Mouse (Mus musculus): ENCODE data around the gene Opcml. TPM values are rescaled to one million over a fixed set of nuclear protein-coding genes. Genes with fewer than 3 reads are reported as not detected.

Opcml gene
- polyA plus RNA-seq, 1 experiment from 2014 or later = 14.1 TPM

DNA sequence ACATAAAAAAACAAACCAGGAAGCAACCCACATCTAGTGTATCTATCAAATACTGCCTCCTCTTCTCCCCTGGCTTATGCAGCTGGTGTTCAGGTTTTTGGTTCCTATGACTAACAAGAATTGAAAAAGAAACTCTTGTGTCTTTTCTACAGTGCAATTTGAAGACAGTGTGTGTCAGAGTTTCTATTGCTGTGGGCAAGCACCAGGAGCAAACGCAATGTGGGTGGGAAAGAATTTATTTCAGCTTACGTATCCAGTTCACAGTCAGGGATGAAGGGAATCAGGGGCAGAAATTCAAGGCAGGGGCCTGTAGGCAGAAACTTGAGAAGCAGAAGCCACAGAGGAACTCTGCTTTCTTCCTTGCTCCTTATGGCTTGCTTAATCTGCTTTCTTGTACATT is 869.4 kb downstream of the Opcml start:
- no peaks in the 10 kb centered on the region for H3K27me3 ChIP-seq
- no peak overlapping the region for H3K9ac ChIP-seq
- no peak overlapping the region for H3K4me2 ChIP-seq
- no peak for ATAC-seq
- H3K4me3 ChIP-seq = no peak overlapping the region
- WGBS = 90% methylated on average over 2 of the region's 2 CpGs
- H3K4me1 ChIP-seq = peaks cover 4% of the 10 kb centered on the region; the same call in 1 of the 2 replicates
- no peaks in the 10 kb centered on the region for H3K9me3 ChIP-seq (replicated peaks)
- no peak overlapping the region for H3K27ac ChIP-seq
- H3K36me3 ChIP-seq (ENCODE audit: poor library complexity, severe bottlenecking) = no peaks in the 10 kb centered on the region

DNA sequence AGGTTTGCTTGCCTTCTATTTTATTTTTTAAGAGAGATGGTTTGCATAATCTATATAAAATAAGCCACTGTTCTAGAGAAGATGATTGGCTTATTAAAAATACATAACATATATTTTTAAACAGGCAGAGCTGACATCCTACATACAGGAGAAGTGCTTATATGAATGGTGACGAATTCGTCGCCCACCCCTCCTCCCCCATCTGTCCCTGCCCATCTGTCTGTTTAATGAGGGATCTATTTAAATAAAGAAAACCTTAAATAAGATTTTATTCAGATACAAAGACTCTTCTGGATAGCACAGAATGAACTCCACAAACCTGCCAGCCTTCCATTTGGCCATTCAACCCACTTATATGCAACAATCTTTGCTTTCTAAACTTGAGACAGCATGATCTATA is 872.3 kb downstream of the Opcml start:
- no peaks in the 10 kb centered on the region for H3K27me3 ChIP-seq
- no peaks in the 10 kb centered on the region for H3K36me3 ChIP-seq (ENCODE audit: poor library complexity, severe bottlenecking)
- no peak overlapping the region for H3K9ac ChIP-seq
- H3K4me1 ChIP-seq = peaks cover 4% of the 10 kb centered on the region; the same call in 1 of the 2 replicates
- H3K4me2 ChIP-seq = no peak overlapping the region
- no peak for ATAC-seq
- WGBS = 61% methylated on average over 3 of the region's 3 CpGs
- H3K27ac ChIP-seq = no peak overlapping the region
- no peaks in the 10 kb centered on the region for H3K9me3 ChIP-seq (replicated peaks)
- no peak overlapping the region for H3K4me3 ChIP-seq

DNA sequence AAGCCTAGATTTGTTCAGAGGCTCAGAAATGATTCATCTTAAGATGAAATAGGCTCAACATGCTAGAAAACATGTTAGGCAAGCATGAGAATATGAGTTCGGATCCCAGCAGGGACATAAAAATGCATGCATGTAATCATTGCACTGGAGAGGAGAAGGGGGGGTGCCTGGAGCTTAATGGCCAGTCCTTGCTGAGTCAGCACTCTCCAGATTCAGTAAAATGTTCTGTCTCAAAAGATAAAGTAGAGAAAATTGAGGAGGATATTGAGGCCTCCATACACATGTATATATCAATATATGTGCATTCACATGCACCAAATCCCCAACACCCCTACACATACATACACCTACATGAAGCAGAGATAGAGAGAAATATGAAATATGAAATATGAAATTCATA is 889.7 kb downstream of the Opcml start:
- Histone ChIP-seq H3K4me3 (no peak overlapping the region), H3K4me1 (peaks cover 16% of the 10 kb centered on the region), H3K9me3 (replicated peaks) (no peaks in the 10 kb centered on the region), H3K36me3 (ENCODE audit: poor library complexity, severe bottlenecking) (no peaks in the 10 kb centered on the region), H3K27ac (no peak overlapping the region), H3K9ac (no peak overlapping the region), H3K27me3 (no peaks in the 10 kb centered on the region; the same call in 1 of the 2 replicates), H3K4me2 (no peak overlapping the region)
- ATAC-seq = no peak
- 87% methylated on average over 1 of the region's 1 CpGs for WGBS

DNA sequence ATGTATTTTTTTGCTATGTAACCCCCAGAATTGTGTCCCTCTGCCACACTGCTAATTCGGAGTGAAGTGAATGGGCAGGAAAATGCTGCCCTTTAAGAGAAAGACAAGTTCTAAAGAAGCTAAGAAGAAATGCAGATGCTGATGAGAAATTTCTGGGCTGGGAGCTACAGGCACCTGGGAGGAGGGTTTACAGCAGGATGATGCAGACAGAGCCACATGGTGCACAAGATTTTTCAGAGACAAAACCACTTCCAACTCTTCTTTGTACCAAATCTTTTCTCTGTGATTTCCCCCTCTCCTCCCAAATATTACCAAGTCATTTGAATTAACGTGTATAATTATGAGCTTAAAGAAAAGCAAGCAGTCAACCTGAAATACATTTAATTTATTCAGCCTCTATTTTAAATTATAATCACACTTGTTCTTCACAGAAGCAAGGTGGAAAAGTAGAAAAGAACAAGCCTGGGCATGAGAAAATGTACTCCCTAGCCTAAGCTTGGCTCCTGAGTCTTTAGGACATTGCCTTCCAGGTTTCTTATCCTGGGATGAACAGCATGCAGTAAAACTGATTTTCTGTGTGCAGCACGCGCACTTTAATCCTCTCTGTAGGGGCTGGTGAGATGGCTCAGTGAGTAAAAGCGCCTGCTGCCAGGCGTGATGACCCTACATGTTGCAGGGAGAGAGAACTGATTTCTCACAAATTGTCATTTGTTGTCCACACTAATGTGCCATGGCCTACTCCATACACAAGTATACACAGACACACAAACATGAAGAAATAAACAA is 890.9 kb downstream of the Opcml start:
- peak overlapping the region; percentile 12; the same call in 1 of the 2 replicates for H3K27ac ChIP-seq
- H3K4me2 ChIP-seq = no peak overlapping the region
- ATAC-seq = no peak
- no peak overlapping the region for H3K4me3 ChIP-seq
- no peaks in the 10 kb centered on the region; the same call in 1 of the 2 replicates for H3K27me3 ChIP-seq
- H3K4me1 ChIP-seq = peaks cover 16% of the 10 kb centered on the region
- H3K9me3 ChIP-seq (replicated peaks) = no peaks in the 10 kb centered on the region
- 18% methylated on average over 6 of the region's 6 CpGs for WGBS
- no peaks in the 10 kb centered on the region for H3K36me3 ChIP-seq (ENCODE audit: poor library complexity, severe bottlenecking)
- no peak overlapping the region for H3K9ac ChIP-seq

DNA sequence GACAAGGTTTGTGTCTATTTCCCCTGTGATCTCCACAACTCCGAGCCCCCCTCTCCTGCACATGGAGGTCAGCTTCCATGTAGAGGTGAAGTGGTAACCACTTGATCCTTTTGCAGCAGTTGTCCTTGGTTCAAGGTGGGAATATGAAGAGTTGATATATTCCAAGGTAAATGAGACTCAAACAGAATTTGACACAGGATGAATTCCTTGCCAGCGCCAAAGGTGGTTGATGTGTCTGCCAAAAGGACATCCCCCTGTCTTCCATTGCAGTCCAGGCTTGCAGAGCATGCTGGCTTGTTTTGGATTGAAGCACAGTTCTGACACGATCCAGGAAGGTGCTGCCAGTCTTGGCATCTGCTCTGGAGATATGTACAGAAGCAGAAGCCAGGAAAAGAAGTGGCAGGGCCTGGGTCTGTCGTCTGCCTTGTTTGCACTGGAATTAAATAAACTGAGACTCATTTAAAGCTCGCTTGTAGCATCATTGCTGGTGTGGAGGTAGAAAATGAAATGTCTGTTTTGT is 893.4 kb downstream of the Opcml start:
- Histone ChIP-seq H3K4me2 (no peak overlapping the region), H3K36me3 (ENCODE audit: poor library complexity, severe bottlenecking) (no peaks in the 10 kb centered on the region), H3K9ac (no peak overlapping the region), H3K27ac (no peak overlapping the region), H3K4me1 (peaks cover 22% of the 10 kb centered on the region), H3K9me3 (replicated peaks) (no peaks in the 10 kb centered on the region), H3K27me3 (no peaks in the 10 kb centered on the region), H3K4me3 (no peak overlapping the region)
- WGBS = 76% methylated on average over 5 of the region's 5 CpGs
- no peak for ATAC-seq

DNA sequence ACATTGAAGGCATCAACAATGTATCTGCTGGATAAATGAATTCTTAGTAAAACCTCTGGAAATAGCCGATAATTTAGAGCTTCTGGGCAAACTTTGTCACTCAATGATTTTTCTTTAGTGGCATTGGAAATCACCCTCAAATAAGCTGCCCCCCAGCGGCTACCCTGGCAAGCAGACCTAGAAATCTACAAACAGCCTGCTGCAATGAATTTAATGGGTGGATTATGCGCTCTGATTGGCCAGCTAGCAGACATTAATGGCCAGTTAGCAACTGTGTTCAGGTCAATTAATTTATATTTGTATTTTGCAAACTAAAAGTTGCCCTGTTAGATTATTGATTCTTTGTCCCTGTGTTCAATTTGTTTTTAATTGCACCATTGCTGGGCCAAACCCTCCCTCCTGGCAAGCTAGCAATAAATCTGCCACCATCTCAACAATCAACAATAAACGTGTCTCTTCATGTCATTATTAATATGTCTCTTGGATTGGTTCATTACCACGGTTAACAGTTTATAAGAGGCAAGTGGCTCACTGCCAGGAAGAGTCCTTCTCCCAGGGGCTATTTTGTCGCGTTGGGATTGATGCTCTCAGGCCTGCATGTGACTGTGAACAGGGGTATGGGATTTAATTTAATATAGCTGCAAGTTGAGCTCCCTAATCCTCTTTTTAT is 896.5 kb downstream of the Opcml start:
- Histone ChIP-seq H3K4me2 (no peak overlapping the region), H3K27ac (no peak overlapping the region), H3K4me1 (peaks cover 9% of the 10 kb centered on the region), H3K36me3 (ENCODE audit: poor library complexity, severe bottlenecking) (no peaks in the 10 kb centered on the region), H3K27me3 (no peaks in the 10 kb centered on the region), H3K9ac (no peak overlapping the region), H3K9me3 (replicated peaks) (no peaks in the 10 kb centered on the region), H3K4me3 (no peak overlapping the region)
- no peak for ATAC-seq
- 41% methylated on average over 7 of the region's 7 CpGs for WGBS

DNA sequence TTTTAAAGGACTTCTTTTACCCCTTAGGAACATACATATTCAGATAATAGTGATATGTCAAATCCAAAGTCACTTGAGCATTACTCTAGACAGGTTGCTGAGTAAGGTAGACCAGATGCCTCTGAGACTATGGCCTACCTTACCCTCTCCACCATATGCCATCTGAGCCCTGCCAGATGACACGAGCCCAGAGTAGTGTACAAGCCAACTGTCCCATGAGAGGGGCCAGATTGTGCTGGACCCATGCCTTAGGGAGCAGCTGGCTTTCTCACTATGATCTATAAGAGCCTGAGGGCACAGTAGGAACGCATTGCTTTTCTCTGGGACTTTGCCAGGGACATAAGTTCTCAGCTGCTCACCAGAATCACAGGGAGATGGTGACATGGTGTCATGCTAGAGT is 899.6 kb downstream of the Opcml start:
- 66% methylated on average over 2 of the region's 2 CpGs for WGBS
- Histone ChIP-seq H3K4me1 (peaks cover 15% of the 10 kb centered on the region), H3K9me3 (replicated peaks) (no peaks in the 10 kb centered on the region), H3K27ac (no peak overlapping the region), H3K27me3 (no peaks in the 10 kb centered on the region), H3K4me3 (no peak overlapping the region), H3K36me3 (ENCODE audit: poor library complexity, severe bottlenecking) (no peaks in the 10 kb centered on the region), H3K9ac (no peak overlapping the region), H3K4me2 (no peak overlapping the region)
- peak; percentile 70; the same call in 1 of the 2 replicates for ATAC-seq

DNA sequence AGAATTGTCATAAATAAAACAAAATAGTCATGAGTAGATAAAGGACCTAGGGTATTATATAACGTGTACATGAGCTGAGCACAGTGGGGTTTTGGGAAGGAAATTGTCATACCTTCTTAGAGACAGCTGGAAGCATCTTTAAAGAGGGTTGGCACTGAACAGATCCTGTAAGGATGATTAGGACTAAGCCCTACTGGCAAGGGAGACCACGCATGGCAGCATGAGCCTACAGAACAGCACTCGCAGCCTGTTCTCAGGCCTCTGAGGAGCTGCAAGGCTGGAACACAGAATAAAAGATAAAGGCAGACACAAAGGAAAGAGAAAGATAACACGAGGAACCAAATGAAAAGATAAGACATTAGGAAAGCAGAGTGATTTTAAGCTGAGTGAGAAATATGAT is 915.2 kb downstream of the Opcml start:
- Histone ChIP-seq H3K4me3 (no peak overlapping the region), H3K9me3 (replicated peaks) (no peaks in the 10 kb centered on the region), H3K36me3 (ENCODE audit: poor library complexity, severe bottlenecking) (no peaks in the 10 kb centered on the region), H3K4me2 (no peak overlapping the region), H3K27ac (no peak overlapping the region), H3K27me3 (no peaks in the 10 kb centered on the region), H3K4me1 (no peaks in the 10 kb centered on the region), H3K9ac (no peak overlapping the region)
- 80% methylated on average over 4 of the region's 4 CpGs for WGBS
- no peak for ATAC-seq

DNA sequence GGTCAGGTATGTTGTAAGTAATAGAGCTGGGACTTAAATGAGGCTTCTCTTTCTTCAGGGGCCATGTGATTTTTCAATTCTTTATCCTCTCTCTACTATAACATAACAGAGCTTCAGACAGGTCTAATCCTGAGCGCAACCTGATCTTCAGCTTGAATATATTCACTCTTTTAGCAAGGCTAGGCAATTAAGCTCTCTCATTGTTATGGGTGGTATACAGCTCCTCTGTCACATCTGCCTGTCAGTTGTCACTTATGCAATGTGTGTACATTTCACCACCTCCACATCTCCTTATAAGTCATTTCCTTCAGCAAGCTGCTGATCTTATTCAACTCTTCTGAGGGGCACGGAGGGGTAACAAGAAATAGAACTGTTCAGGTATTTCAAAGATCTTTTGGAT is 924.0 kb downstream of the Opcml start:
- WGBS = 81% methylated on average over 2 of the region's 2 CpGs
- H3K9ac ChIP-seq = no peak overlapping the region
- H3K9me3 ChIP-seq (replicated peaks) = no peaks in the 10 kb centered on the region
- H3K4me1 ChIP-seq = no peaks in the 10 kb centered on the region
- no peak overlapping the region for H3K27ac ChIP-seq
- ATAC-seq = no peak
- no peak overlapping the region for H3K4me3 ChIP-seq
- no peak overlapping the region for H3K4me2 ChIP-seq
- H3K36me3 ChIP-seq (ENCODE audit: poor library complexity, severe bottlenecking) = no peaks in the 10 kb centered on the region
- no peaks in the 10 kb centered on the region for H3K27me3 ChIP-seq

DNA sequence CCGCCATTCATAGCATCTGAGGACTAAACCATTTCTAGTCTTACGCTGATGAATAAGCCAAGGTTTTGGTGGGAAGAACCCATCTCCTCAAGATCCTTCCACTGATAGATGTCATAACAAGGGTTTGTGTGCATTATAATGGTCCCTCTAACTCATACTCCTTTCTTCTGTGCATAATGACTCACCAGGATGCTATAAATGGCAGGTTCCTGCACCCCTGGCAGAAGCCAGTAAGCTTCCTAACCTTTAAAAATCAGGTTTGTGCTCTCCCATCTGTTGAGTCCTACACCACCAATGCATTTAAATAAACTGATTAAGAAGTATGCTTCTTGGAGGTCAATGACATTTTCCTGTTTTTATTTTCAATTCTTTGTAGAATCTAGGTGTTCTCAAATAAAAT is 929.6 kb downstream of the Opcml start:
- H3K27me3 ChIP-seq = no peaks in the 10 kb centered on the region
- no peaks in the 10 kb centered on the region for H3K36me3 ChIP-seq (ENCODE audit: poor library complexity, severe bottlenecking)
- no peak overlapping the region for H3K4me2 ChIP-seq
- H3K4me1 ChIP-seq = no peaks in the 10 kb centered on the region
- H3K27ac ChIP-seq = no peak overlapping the region
- no peak overlapping the region for H3K9ac ChIP-seq
- H3K4me3 ChIP-seq = no peak overlapping the region
- 93% methylated on average over 2 of the region's 2 CpGs for WGBS
- ATAC-seq = no peak
- no peaks in the 10 kb centered on the region for H3K9me3 ChIP-seq (replicated peaks)

DNA sequence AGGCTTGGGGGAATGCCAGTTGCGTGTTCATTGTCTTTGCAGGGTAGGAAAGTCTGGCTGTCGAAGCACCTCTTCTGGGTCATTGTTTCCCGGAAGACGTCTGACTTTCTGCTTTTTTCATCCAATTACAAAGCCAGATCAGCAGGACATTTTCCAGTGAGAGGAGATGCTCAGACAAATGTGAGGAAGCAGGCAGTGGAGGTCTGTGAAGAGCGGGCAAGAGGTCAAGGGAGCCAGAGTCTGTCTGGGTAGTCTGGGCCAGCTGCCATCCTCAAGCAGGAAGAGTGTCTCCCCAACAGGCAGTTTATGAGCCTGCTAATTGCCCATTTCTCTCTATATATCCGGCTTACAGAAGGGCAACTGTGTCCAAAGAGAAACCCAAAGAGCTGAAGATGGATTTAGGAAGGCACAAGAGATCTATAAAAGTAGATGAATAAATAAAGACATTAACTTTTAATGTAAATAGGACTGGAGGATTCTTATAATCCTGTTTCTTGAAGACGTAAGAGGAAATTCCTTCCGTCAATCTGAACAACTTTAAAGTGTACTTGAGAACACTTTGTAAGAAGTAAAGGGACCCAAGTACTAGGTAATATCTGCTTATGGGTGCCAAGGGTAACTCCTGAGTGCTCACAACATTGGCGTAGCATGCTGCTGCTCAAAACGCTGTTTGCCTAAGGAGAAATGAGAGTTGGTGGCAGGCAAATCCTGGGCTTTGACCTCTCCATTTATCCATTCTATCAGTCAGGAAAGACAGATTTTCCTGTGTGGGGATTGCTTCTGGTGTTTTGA is 941.4 kb downstream of the Opcml start:
- WGBS = 77% methylated on average over 10 of the region's 10 CpGs
- Histone ChIP-seq H3K4me1 (no peaks in the 10 kb centered on the region), H3K9me3 (replicated peaks) (no peaks in the 10 kb centered on the region), H3K4me3 (no peak overlapping the region), H3K27me3 (no peaks in the 10 kb centered on the region), H3K36me3 (ENCODE audit: poor library complexity, severe bottlenecking) (no peaks in the 10 kb centered on the region), H3K9ac (no peak overlapping the region), H3K4me2 (no peak overlapping the region), H3K27ac (no peak overlapping the region)
- ATAC-seq = no peak

DNA sequence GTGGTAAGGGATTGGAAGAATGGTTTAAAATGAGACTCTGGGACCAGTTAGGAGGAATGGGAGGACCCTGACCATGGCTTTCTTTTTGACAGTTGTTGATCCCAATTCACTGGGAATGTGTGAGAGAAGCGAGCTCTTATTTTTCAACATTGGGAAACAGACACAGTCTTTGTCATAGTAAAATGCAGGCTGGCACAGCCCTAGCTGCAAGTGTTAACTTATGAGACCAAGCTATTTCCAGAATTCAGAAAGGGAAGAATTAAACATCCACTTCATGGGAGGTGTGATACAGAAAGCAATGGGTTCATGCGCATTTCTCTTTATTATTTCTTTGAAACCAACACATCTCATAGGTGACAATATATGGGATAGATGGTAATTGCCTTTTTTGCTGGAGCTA is 947.4 kb downstream of the Opcml start:
- WGBS = 77% methylated on average over 2 of the region's 2 CpGs
- peak; percentile 24; the same call in 1 of the 2 replicates for ATAC-seq
- H3K9me3 ChIP-seq (replicated peaks) = no peaks in the 10 kb centered on the region
- H3K27me3 ChIP-seq = no peaks in the 10 kb centered on the region
- no peak overlapping the region for H3K4me2 ChIP-seq
- H3K4me3 ChIP-seq = no peak overlapping the region
- H3K9ac ChIP-seq = no peak overlapping the region
- H3K27ac ChIP-seq = peak overlapping the region; percentile 26
- H3K4me1 ChIP-seq = peaks cover 10% of the 10 kb centered on the region; the same call in 1 of the 2 replicates
- H3K36me3 ChIP-seq (ENCODE audit: poor library complexity, severe bottlenecking) = no peaks in the 10 kb centered on the region

Data from forebrain, embryonic 13.5 days (tissue).